Mouse (Mus musculus): Measurements from ENCODE around the gene Gpr155. TPM values are rescaled to one million over a fixed set of nuclear protein-coding genes. Genes with fewer than 3 reads are reported as not detected.

The Gpr155 gene
- total RNA-seq, 2 experiments from 2014 or later, result 32.7 to 45.7 TPM

Other genes with a start within 250 kb of the Gpr155 start
- 100 to 1,000 TPM in 1 of 2 experiments, 10 to 100 TPM in 1; 97.8 to 103 TPM for gene Ola1, start 167.6 kb downstream of the Gpr155 start, total RNA-seq (2021)
- 1 to 10 TPM; 2.5 to 4.1 TPM for gene Sp9, start 114.6 kb downstream of the Gpr155 start, total RNA-seq (2021)
- gene Scrn3, start 74.0 kb downstream of the Gpr155 start, total RNA-seq (2021), result 10 to 100 TPM; 13.3 to 17.5 TPM
- gene Cir1, start 73.9 kb downstream of the Gpr155 start, total RNA-seq (2021), result 10 to 100 TPM; 26.4 to 28.6 TPM
- 1 to 10 TPM; 7.0 to 8.4 TPM for gene Wipf1, start 143.2 kb upstream of the Gpr155 start, total RNA-seq (2021)
- under 1 TPM in 1 of 2 experiments, not detected in 1; 0.18 TPM for gene Chrna1, start 193.8 kb upstream of the Gpr155 start, total RNA-seq (2021)

Measured in left cerebral cortex, postnatal 25 days (tissue).